Mouse (Mus musculus) neural tube, embryonic 15.5 days (tissue): ENCODE results near the gene Rgs3. TPM values are rescaled to one million over a fixed set of nuclear protein-coding genes. Genes with fewer than 3 reads are reported as not detected.

Experiments
- ATAC-seq: fragments of 200-750 bp; cut with Nextera tagmentation; 2 replicates; pipeline ENCODE4 v1.8.0; 2017; ENCODE audit warnings: mild to moderate bottlenecking, moderate TSS enrichment, moderate library complexity; ENCODE audit not compliant: low FRiP score
- H3K27ac ChIP-seq: fragments of 300-500 bp; sonication (generic); replicated peaks from 2 replicates; pipeline ENCODE4 v1.5.1; 2015; ENCODE audit warnings: mild to moderate bottlenecking, inconsistent platforms
- H3K27me3 ChIP-seq: fragments of 300-500 bp; sonication (generic); replicated peaks from 2 replicates; pipeline ENCODE4 v1.6.1; 2015; ENCODE audit warnings: inconsistent platforms
- H3K36me3 ChIP-seq: fragments of 300-500 bp; sonication (generic); 2 replicates; pipeline ENCODE4 v1.6.1; 2015; ENCODE audit warnings: inconsistent platforms
- H3K4me1 ChIP-seq: fragments of 300-500 bp; sonication (generic); 2 replicates; pipeline ENCODE4 v1.6.1; 2015; ENCODE audit warnings: inconsistent platforms
- H3K4me2 ChIP-seq: fragments of 300-500 bp; sonication (generic); 2 replicates; pipeline ENCODE4 v1.6.1; 2015; ENCODE audit warnings: inconsistent platforms, mild to moderate bottlenecking, moderate library complexity
- H3K4me3 ChIP-seq: fragments of 300-500 bp; sonication (generic); replicated peaks from 2 replicates; pipeline ENCODE4 v1.5.1; 2015; ENCODE audit warnings: mild to moderate bottlenecking, inconsistent platforms
- H3K9ac ChIP-seq: fragments of 300-500 bp; sonication (generic); replicated peaks from 2 replicates; pipeline ENCODE4 v1.6.1; 2015; ENCODE audit warnings: mild to moderate bottlenecking, inconsistent platforms
- H3K9me3 ChIP-seq: fragments of 300-500 bp; sonication (generic); replicated peaks from 2 replicates; pipeline ENCODE4 v1.6.1; 2016; ENCODE audit warnings: inconsistent platforms
- WGBS: fragments of 180-500 bp; shearing (Covaris S2); methylation state at CpG from one replicate; pipeline ENCODE4 v1.1.7; 2015; ENCODE audit warnings: mixed read lengths; 5-methylcytosine and 5-hydroxymethylcytosine counted together
- polyA plus RNA-seq: library from polyadenylated mRNA; unstranded; fragments of >200 nt; fragmentation: Nextera tagmentation; extraction: Ambion mirVana; gene quantifications from 2 replicates; pipeline ENCODE4 v1.2.1, GENCODE M21; 2015

Gene Rgs3
- polyA plus RNA-seq, 1 experiment from 2014 or later: 49.2 TPM

DNA sequence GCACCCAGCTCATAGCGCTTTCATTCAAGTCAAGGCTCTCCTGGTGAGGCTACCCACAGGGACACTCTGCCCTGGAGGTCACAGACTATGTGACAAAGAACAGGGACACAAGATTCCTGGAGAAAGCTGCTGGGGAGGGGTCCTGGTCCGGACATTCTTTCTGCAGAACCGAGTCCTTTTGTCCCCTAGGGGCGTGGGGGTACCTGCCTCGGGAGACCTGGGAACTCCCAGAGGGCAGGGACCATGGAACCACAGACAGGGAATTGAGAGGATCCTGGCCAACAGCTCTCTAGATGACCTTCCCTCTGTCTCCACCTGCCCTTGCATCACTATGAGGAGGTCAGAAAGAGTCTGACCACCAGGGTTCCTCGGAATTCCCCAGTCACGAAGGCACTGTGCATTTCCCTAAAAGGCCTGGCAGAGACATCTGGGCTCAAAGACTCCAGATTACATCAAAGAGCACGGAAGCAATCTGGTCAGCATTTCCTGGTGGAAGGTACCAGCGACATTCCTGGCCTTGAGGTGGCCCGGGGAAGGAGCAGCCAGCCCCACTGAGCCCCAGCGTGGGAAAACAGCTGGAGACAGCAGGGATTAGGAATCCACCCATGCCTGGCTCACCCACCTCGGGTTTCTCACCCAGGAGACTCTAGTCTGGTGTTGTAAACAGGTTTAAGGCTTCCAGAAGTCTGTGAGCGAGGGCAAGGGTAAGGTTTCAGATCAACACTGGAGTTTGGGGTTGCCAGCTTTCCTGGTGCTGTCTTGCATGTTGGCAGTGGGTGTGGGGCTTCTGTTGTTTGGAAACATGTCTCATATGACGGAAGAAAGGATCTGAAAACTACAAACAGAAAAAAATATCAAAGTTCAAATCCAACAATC lies 183.5 kb downstream of the Rgs3 start:
- WGBS: 66% methylated on average over 14 of the region's 14 CpGs
- Histone ChIP-seq H3K9me3 (no peaks in the 10 kb centered on the region), H3K9ac (no peak overlapping the region), H3K27ac (no peak overlapping the region), H3K4me3 (no peak overlapping the region), H3K4me2 (no peak overlapping the region), H3K36me3 (no peaks in the 10 kb centered on the region), H3K4me1 (peaks cover 12% of the 10 kb centered on the region), H3K27me3 (no peaks in the 10 kb centered on the region)
- no peak for ATAC-seq

DNA sequence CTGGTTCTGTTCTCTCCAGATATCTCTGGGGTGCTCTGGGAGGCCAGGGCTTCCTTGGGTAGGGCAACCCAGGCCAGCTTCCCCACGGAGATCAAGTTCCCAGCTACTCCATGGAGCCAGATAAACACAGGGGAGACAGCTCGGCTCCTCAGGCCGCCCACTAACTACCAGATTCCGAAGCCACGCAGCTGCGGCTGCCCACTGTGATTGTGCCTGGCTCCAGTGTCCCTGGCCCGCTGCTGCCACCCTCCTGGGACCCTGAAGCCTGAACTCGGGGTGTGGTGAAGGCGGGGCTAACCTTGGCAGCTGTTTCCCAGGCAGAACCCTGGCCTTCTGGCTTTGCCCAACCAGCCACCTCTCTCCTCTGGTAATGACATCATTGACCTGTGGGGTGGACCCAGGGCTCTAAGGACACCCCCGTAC lies 184.9 kb downstream of the Rgs3 start:
- Histone ChIP-seq H3K36me3 (no peaks in the 10 kb centered on the region), H3K27ac (no peak overlapping the region), H3K4me2 (no peak overlapping the region), H3K4me3 (no peak overlapping the region), H3K4me1 (peaks cover 9% of the 10 kb centered on the region), H3K27me3 (no peaks in the 10 kb centered on the region), H3K9me3 (no peaks in the 10 kb centered on the region), H3K9ac (no peak overlapping the region)
- 42% methylated on average over 10 of the region's 10 CpGs for WGBS
- ATAC-seq: no peak

DNA sequence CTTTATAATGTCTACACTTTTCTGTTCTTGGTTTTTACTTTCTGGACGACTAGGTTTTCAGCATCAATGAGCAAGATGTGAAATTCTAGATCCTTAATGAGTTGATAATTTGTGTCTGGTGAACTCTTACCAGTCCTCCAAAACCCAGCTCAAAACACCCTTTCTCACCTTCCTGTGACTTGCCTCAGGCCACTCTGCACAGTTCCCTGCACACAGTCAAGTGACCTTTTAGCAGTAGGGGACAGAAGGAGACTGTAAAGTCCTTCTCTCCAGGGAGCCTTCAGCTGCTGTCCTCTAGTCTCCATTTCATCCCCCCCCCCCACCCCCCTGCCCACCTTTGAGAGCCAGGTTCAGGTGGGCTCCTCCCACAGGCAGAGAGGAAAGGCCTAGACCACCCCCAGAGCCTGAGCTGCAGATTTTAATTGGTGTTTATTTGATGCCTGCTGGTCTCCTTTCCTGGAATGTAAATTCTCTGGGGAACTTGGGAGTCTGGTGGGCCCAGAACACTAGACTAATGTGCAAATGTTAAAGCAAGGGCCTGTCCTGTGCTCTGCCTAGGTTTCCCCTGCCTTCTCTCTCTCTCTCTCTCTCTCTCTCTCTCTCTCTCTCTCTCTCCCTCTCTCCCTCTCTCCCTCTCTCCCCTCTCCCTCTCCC lies 185.5 kb downstream of the Rgs3 start:
- Histone ChIP-seq H3K9me3 (no peaks in the 10 kb centered on the region), H3K4me1 (peaks cover 9% of the 10 kb centered on the region), H3K27ac (no peak overlapping the region), H3K4me2 (no peak overlapping the region), H3K27me3 (no peaks in the 10 kb centered on the region), H3K36me3 (no peaks in the 10 kb centered on the region), H3K4me3 (no peak overlapping the region), H3K9ac (no peak overlapping the region)
- 65% methylated on average over 1 of the region's 1 CpGs for WGBS
- no peak for ATAC-seq

Other genes with a start within 250 kb of the Rgs3 start
- gene Fkbp15, start 199.3 kb upstream of the Rgs3 start, polyA plus RNA-seq: 22.6 and 24.2 TPM in 2 replicates
- 32.2 and 36.5 TPM in 2 replicates for gene Slc31a1, start 199.1 kb upstream of the Rgs3 start, polyA plus RNA-seq
- gene Cdc26, start 151.2 kb upstream of the Rgs3 start, polyA plus RNA-seq: 76.8 and 95.4 TPM in 2 replicates
- 15.3 and 16.4 TPM in 2 replicates for gene Prpf4, start 151.1 kb upstream of the Rgs3 start, polyA plus RNA-seq
- gene Rnf183, start 124.6 kb upstream of the Rgs3 start, polyA plus RNA-seq: 0.17 TPM in 1 of 2 replicates, not detected in the other
- 12.5 and 13.3 TPM in 2 replicates for gene Wdr31, start 89.0 kb upstream of the Rgs3 start, polyA plus RNA-seq
- gene Bspry, start 79.8 kb upstream of the Rgs3 start, polyA plus RNA-seq: 0.67 and 5.3 TPM in 2 replicates
- gene Hdhd3, start 56.4 kb upstream of the Rgs3 start, polyA plus RNA-seq: 12.6 and 13.4 TPM in 2 replicates
- gene Alad, start 39.9 kb upstream of the Rgs3 start, polyA plus RNA-seq: 69.2 and 74.9 TPM in 2 replicates
- 52.0 and 60.9 TPM in 2 replicates for gene Pole3, start 34.8 kb upstream of the Rgs3 start, polyA plus RNA-seq
- gene 4933430I17Rik, start 34.5 kb upstream of the Rgs3 start, polyA plus RNA-seq: 0.40 and 0.55 TPM in 2 replicates